Mouse (Mus musculus): ENCODE measurements around the gene Cog1. TPM values are rescaled to one million over a fixed set of nuclear protein-coding genes. Genes with fewer than 3 reads are reported as not detected.

The Cog1 gene
- total and polyA plus RNA-seq, 2 experiments from 2014 or later, result 12.3 to 26.5 TPM

GRCm38 (mm10) chr11:113683957-113684706 lies 35.2 kb downstream of the Cog1 start, which contains the start of the genes Fam104a and D11Wsu47e:
Gene Fam104a, minus strand, starts transcription at chr11:113684155.
Gene D11Wsu47e, plus strand, starts transcription at chr11:113684412.
- DNase-seq (ENCODE audit: low spot score) (peak; percentile 94), ATAC-seq (ENCODE audit: insufficient read depth, low read depth) (peak; percentile 96)
- H3K9ac ChIP-seq (replicated peaks; ENCODE audit: low read depth, low read length), result peak within 1 kb of the TSS; percentile 89
- H3K9me3 ChIP-seq (replicated peaks; ENCODE audit: control insufficient read depth, low read length), result no peaks in the 10 kb centered on the region
- TF ChIP-seq CTCF (IDR thresholded peaks at IDR 0.05; ENCODE audit: low read depth), result no peak
- peak; percentile 96 for TF ChIP-seq EP300 (IDR thresholded peaks at IDR 0.05; ENCODE audit: low read depth)
- H3K36me3 ChIP-seq (replicated peaks; ENCODE audit: control insufficient read depth, insufficient read depth, low read length), result peaks cover 14% of the 10 kb centered on the region
- WGBS, result under 1% methylated on average over 72 of the region's 73 CpGs
- no peaks in the 10 kb centered on the region for H3K27me3 ChIP-seq (ENCODE audit: control insufficient read depth, insufficient read depth, low read length)
- H3K4me1 ChIP-seq (ENCODE audit: control insufficient read depth, insufficient read depth), result peaks cover 31% of the 10 kb centered on the region
- peak within 1 kb of the TSS; percentile 89 for H3K4me3 ChIP-seq (ENCODE audit: low read depth, low read length)
- H3K4me2 ChIP-seq (ENCODE audit: low read depth, low read length), result peak within 1 kb of the TSS; percentile 91
- peak within 1 kb of the TSS; percentile 96 for H3K27ac ChIP-seq (ENCODE audit: low read depth)

- H3K9ac ChIP-seq (replicated peaks; ENCODE audit: low read depth, low read length), result peak overlapping the region; percentile 89
- ATAC-seq (ENCODE audit: insufficient read depth, low read depth) (no peak), DNase-seq (ENCODE audit: low spot score) (no peak)
- TF ChIP-seq EP300 (IDR thresholded peaks at IDR 0.05; ENCODE audit: low read depth) (no peak), CTCF (IDR thresholded peaks at IDR 0.05; ENCODE audit: low read depth) (no peak)
- peak overlapping the region; percentile 73; the same call in 1 of the 2 replicates for H3K27ac ChIP-seq (ENCODE audit: low read depth)
- H3K4me3 ChIP-seq (ENCODE audit: low read depth, low read length), result peak overlapping the region; percentile 89
- peaks cover 31% of the 10 kb centered on the region for H3K4me1 ChIP-seq (ENCODE audit: control insufficient read depth, insufficient read depth)
- peaks cover 21% of the 10 kb centered on the region for H3K36me3 ChIP-seq (replicated peaks; ENCODE audit: control insufficient read depth, insufficient read depth, low read length)
- 41% methylated on average over 25 of the region's 25 CpGs for whole genome bisulfite sequencing
- H3K9me3 ChIP-seq (replicated peaks; ENCODE audit: control insufficient read depth, low read length), result no peaks in the 10 kb centered on the region
- H3K27me3 ChIP-seq (ENCODE audit: control insufficient read depth, insufficient read depth, low read length), result no peaks in the 10 kb centered on the region
- H3K4me2 ChIP-seq (ENCODE audit: low read depth, low read length), result peak overlapping the region; percentile 91
Measured at GRCm38 (mm10) chr11:113684707-113685426, 35.9 kb downstream of the Cog1 start.

- H3K27me3 ChIP-seq (ENCODE audit: control insufficient read depth, insufficient read depth, low read length), result no peaks in the 10 kb centered on the region
- H3K9ac ChIP-seq (replicated peaks; ENCODE audit: low read depth, low read length), result no peak overlapping the region
- DNase-seq (ENCODE audit: low spot score), result no peak
- no peak overlapping the region for H3K4me2 ChIP-seq (ENCODE audit: low read depth, low read length)
- TF ChIP-seq EP300 (IDR thresholded peaks at IDR 0.05; ENCODE audit: low read depth), result no peak
- WGBS, result 76% methylated on average over 2 of the region's 2 CpGs
- H3K36me3 ChIP-seq (replicated peaks; ENCODE audit: control insufficient read depth, insufficient read depth, low read length), result peaks cover 34% of the 10 kb centered on the region
- no peaks in the 10 kb centered on the region for H3K9me3 ChIP-seq (replicated peaks; ENCODE audit: control insufficient read depth, low read length)
- ATAC-seq (ENCODE audit: insufficient read depth, low read depth), result no peak
- no peak overlapping the region for H3K4me3 ChIP-seq (ENCODE audit: low read depth, low read length)
- H3K4me1 ChIP-seq (ENCODE audit: control insufficient read depth, insufficient read depth), result peaks cover 20% of the 10 kb centered on the region
- no peak overlapping the region for H3K27ac ChIP-seq (ENCODE audit: low read depth)
Measured at GRCm38 (mm10) chr11:113687031-113687430, 38.1 kb downstream of the Cog1 start.

DNA sequence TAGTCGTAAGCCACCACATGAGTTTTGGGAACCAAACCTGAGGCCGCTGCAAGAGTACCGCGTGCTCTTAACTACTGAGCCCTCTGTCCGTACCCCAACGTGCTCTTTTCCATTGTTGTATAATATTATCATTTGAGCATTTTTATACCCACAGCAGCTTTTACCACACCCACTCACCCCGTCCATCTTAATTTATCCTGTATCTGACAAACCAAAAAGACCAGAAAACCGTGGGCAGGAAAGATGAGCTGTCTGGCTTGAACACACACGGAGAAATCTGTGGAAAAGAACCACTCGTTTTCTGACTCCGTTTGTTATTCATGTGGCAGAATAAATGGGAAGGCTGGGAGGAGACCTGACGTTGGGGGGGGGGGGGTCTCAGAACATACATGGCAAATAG lies 41.5 kb downstream of the Cog1 start:
- Histone ChIP-seq H3K4me1 (ENCODE audit: control insufficient read depth, insufficient read depth) (0 out of 2 replicates have a peak, but pooled peaks cover 2% of the 10 kb centered on the region), H3K4me2 (ENCODE audit: low read depth, low read length) (no peak overlapping the region), H3K9me3 (replicated peaks; ENCODE audit: control insufficient read depth, low read length) (no peaks in the 10 kb centered on the region), H3K9ac (replicated peaks; ENCODE audit: low read depth, low read length) (no peak overlapping the region), H3K27ac (ENCODE audit: low read depth) (no peak overlapping the region), H3K36me3 (replicated peaks; ENCODE audit: control insufficient read depth, insufficient read depth, low read length) (peaks cover 69% of the 10 kb centered on the region), H3K27me3 (ENCODE audit: control insufficient read depth, insufficient read depth, low read length) (no peaks in the 10 kb centered on the region), H3K4me3 (ENCODE audit: low read depth, low read length) (no peak overlapping the region)
- DNase-seq (ENCODE audit: low spot score) (no peak), ATAC-seq (ENCODE audit: insufficient read depth, low read depth) (no peak)
- WGBS, result 90% methylated on average over 12 of the region's 12 CpGs
- TF ChIP-seq EP300 (IDR thresholded peaks at IDR 0.05; ENCODE audit: low read depth) (no peak), CTCF (IDR thresholded peaks at IDR 0.05; ENCODE audit: low read depth) (no peak)

DNA sequence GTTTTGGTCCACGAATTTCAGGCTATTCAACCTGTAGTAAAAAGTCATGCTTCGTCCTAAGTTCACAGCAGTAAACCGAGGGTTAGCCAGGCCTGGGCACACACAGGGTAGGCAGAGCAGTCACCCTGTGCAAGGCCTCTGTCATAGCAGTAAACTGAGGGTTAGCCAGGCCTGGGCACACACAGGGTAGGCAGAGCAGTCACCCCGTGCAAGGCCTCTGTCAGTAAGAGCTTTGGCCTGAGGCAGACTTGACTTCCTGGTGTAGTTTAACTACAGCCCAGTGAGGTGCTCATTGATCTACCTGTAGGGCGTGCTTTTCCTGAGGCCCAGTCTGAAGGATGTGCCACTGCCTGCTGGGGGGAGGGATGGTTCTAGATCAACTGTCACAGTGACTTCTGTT lies 42.3 kb downstream of the Cog1 start:
- no peaks in the 10 kb centered on the region for H3K9me3 ChIP-seq (replicated peaks; ENCODE audit: control insufficient read depth, low read length)
- no peak overlapping the region for H3K27ac ChIP-seq (ENCODE audit: low read depth)
- peaks cover 72% of the 10 kb centered on the region for H3K36me3 ChIP-seq (replicated peaks; ENCODE audit: control insufficient read depth, insufficient read depth, low read length)
- no peak overlapping the region for H3K9ac ChIP-seq (replicated peaks; ENCODE audit: low read depth, low read length)
- no peak for DNase-seq (ENCODE audit: low spot score)
- no peak for TF ChIP-seq CTCF (IDR thresholded peaks at IDR 0.05; ENCODE audit: low read depth)
- TF ChIP-seq EP300 (IDR thresholded peaks at IDR 0.05; ENCODE audit: low read depth), result no peak
- WGBS, result 83% methylated on average over 5 of the region's 5 CpGs
- no peak for ATAC-seq (ENCODE audit: insufficient read depth, low read depth)
- H3K27me3 ChIP-seq (ENCODE audit: control insufficient read depth, insufficient read depth, low read length), result no peaks in the 10 kb centered on the region
- H3K4me2 ChIP-seq (ENCODE audit: low read depth, low read length), result no peak overlapping the region
- H3K4me1 ChIP-seq (ENCODE audit: control insufficient read depth, insufficient read depth), result no peaks in the 10 kb centered on the region
- no peak overlapping the region for H3K4me3 ChIP-seq (ENCODE audit: low read depth, low read length)

Data from heart, postnatal 0 days (tissue).